Mouse (Mus musculus): ENCODE results near the gene Ugt1a8. TPM values are rescaled to one million over a fixed set of nuclear protein-coding genes. Genes with fewer than 3 reads are reported as not detected.

The Ugt1a8 gene
- polyA plus RNA-seq, 1 experiment from 2014 or later, result not detected

DNA sequence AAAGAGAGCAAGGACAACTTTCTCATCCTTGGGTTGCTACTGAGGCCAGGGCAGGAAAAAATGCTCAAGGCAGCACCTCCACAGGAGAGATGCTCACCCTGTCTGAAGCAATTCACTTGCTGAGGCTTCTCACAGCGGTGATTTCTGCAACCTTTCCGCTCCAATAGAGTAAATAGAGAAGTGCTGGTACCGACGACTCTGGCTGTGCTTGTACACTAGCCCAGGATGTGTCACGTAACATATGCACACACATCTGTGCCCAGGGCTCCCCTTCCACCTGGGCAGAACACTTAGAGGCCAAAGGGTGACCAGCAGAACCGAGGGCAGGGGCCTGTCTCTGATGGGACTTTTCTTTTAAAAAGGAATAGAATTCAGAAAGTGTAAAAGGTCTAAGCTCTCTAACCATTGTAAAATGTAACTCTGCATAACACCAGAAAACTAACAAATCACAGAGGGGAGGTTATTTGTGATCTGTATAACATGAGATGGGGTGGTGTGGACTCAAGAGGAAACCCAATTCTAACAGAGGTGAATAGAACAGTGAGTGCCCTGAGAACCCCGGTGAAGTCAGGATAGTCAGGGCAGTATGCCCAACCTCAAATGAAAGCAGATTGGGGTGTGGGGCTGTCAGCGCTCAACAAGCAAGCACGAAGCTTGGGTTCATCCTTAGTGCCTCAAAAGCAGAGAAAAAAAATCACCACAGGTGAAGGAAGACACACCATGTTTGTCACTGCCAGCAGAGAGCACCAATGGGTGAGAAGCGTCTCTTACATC is 173.2 kb downstream of the Ugt1a8 start:
- peaks cover 41% of the 10 kb centered on the region for H3K36me3 ChIP-seq (ENCODE audit: control insufficient read depth, insufficient read depth, low read length)
- ATAC-seq, result no peak
- 84% methylated on average over 10 of the region's 10 CpGs for WGBS

DNA sequence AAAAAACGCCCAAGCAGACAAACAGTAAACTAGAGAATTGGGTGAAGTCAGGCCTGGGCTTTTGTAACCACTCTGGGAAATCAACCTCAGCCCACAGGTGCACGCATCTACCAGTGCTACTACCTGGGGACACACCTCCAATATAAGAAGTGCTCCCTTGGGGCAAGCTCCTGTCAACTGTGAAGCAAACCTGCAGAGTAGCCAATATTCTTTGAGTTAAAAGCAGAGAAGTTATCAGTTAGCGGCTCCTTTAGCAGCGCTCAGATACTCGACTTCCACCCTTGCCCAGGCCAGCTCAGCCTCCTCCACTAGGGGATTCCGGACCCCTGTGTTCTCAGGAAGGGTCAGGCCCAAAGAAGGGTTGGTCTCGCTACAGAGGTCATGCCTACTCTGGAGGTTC is 174.1 kb downstream of the Ugt1a8 start:
- WGBS, result 86% methylated on average over 7 of the region's 7 CpGs
- ATAC-seq, result no peak

More for the DNA sequence above, 173.2 kb downstream of the Ugt1a8 start:
- Histone ChIP-seq H3K4me3 (ENCODE audit: low read length) (no peak overlapping the region), H3K4me2 (ENCODE audit: low read length) (no peak overlapping the region), H3K9me3 (ENCODE audit: control insufficient read depth, low read length) (peaks cover 12% of the 10 kb centered on the region), H3K27ac (ENCODE audit: low read depth, low read length) (no peak overlapping the region), H3K4me1 (ENCODE audit: control insufficient read depth, insufficient read depth, low read depth, low read length) (no peaks in the 10 kb centered on the region), H3K27me3 (replicated peaks; ENCODE audit: control insufficient read depth, insufficient read depth, low read length) (no peaks in the 10 kb centered on the region), H3K9ac (ENCODE audit: low read depth, low read length) (no peak overlapping the region)

DNA sequence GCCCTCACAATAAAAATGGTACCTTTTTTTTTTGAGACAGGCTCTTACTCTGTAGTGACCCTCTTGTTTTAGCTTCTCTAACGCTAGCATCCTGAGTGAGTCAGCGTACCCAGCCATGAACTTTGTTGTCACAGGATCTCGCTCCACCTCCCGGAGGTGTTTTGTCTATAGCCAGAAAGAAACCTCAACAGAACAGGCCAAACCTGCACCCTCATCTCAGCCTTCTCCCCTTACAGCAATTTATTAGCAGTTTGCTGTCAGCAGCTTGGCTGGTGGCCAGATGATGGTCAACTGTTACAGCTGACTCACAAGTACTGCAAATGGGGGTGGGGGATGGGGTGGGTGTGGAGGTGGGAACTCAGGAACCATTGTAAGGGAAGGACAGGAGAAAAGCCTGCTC is 174.6 kb downstream of the Ugt1a8 start:
- Histone ChIP-seq H3K27ac (ENCODE audit: low read depth, low read length) (no peak overlapping the region), H3K36me3 (ENCODE audit: control insufficient read depth, insufficient read depth, low read length) (peaks cover 56% of the 10 kb centered on the region), H3K4me1 (ENCODE audit: control insufficient read depth, insufficient read depth, low read depth, low read length) (no peaks in the 10 kb centered on the region), H3K4me2 (ENCODE audit: low read length) (no peak overlapping the region), H3K27me3 (replicated peaks; ENCODE audit: control insufficient read depth, insufficient read depth, low read length) (no peaks in the 10 kb centered on the region), H3K9me3 (ENCODE audit: control insufficient read depth, low read length) (0 out of 2 replicates have a peak, but pooled peaks cover 2% of the 10 kb centered on the region), H3K9ac (ENCODE audit: low read depth, low read length) (no peak overlapping the region), H3K4me3 (ENCODE audit: low read length) (no peak overlapping the region)
- 0 out of 2 replicates have a peak, but pooled peaks have one; percentile 2 for ATAC-seq
- WGBS, result 83% methylated on average over 4 of the region's 4 CpGs

More for the DNA sequence above, 174.1 kb downstream of the Ugt1a8 start:
- H3K27me3 ChIP-seq (replicated peaks; ENCODE audit: control insufficient read depth, insufficient read depth, low read length), result no peaks in the 10 kb centered on the region
- H3K4me3 ChIP-seq (ENCODE audit: low read length), result no peak overlapping the region
- H3K4me1 ChIP-seq (ENCODE audit: control insufficient read depth, insufficient read depth, low read depth, low read length), result no peaks in the 10 kb centered on the region
- no peak overlapping the region for H3K4me2 ChIP-seq (ENCODE audit: low read length)
- H3K9ac ChIP-seq (ENCODE audit: low read depth, low read length), result no peak overlapping the region
- H3K27ac ChIP-seq (ENCODE audit: low read depth, low read length), result no peak overlapping the region
- peaks cover 3% of the 10 kb centered on the region; the same call in 1 of the 2 replicates for H3K9me3 ChIP-seq (ENCODE audit: control insufficient read depth, low read length)
- peaks cover 50% of the 10 kb centered on the region for H3K36me3 ChIP-seq (ENCODE audit: control insufficient read depth, insufficient read depth, low read length)

DNA sequence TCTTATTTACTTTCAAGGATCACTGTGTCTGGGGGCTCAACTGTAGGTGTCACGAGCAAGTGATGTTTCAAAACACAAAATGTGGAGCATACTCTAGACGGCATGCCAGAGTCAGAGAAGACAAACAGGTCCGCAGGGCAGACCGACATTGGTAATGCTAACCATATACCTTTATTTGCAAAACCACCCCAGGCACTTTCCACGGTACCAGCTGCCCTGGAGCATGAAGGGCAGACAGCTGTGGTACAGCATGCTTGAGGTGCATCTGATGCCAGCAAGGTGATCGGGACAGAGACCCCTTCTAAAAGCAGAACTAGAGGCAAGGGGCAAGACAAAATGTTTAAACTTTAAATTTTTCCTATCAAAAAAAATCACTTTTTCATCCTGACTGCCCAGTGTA is 175.3 kb downstream of the Ugt1a8 start:
- Histone ChIP-seq H3K9me3 (ENCODE audit: control insufficient read depth, low read length) (no peaks in the 10 kb centered on the region), H3K4me1 (ENCODE audit: control insufficient read depth, insufficient read depth, low read depth, low read length) (no peaks in the 10 kb centered on the region), H3K4me3 (ENCODE audit: low read length) (no peak overlapping the region), H3K36me3 (ENCODE audit: control insufficient read depth, insufficient read depth, low read length) (peaks cover 63% of the 10 kb centered on the region), H3K27ac (ENCODE audit: low read depth, low read length) (no peak overlapping the region), H3K27me3 (replicated peaks; ENCODE audit: control insufficient read depth, insufficient read depth, low read length) (no peaks in the 10 kb centered on the region), H3K9ac (ENCODE audit: low read depth, low read length) (no peak overlapping the region), H3K4me2 (ENCODE audit: low read length) (no peak overlapping the region)
- WGBS, result 76% methylated on average over 6 of the region's 6 CpGs
- ATAC-seq, result no peak

DNA sequence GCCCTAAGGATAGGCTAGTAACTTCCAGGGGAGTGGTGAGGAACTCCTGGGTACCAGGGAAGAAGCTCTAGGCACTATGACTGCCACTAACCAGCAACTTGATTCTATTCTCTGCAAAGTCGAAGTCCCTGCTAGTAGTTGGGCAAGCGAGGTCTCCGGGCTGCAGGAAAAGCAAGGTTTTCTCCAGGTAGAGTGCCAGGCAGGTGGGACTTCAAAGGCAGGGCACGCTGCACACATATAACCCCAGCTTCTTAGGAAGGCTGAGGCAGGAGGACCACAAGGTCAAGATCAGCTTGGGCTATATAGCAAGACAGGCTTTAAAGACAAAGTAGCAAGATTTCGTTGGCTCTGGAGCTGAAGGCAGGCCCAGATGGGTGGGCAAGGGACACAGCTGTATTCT is 176.2 kb downstream of the Ugt1a8 start:
- H3K4me1 ChIP-seq (ENCODE audit: control insufficient read depth, insufficient read depth, low read depth, low read length), result no peaks in the 10 kb centered on the region
- no peak overlapping the region for H3K9ac ChIP-seq (ENCODE audit: low read depth, low read length)
- peaks cover 71% of the 10 kb centered on the region for H3K36me3 ChIP-seq (ENCODE audit: control insufficient read depth, insufficient read depth, low read length)
- H3K9me3 ChIP-seq (ENCODE audit: control insufficient read depth, low read length), result no peaks in the 10 kb centered on the region
- ATAC-seq, result no peak
- no peak overlapping the region for H3K4me3 ChIP-seq (ENCODE audit: low read length)
- no peak overlapping the region for H3K4me2 ChIP-seq (ENCODE audit: low read length)
- H3K27ac ChIP-seq (ENCODE audit: low read depth, low read length), result no peak overlapping the region
- no peaks in the 10 kb centered on the region for H3K27me3 ChIP-seq (replicated peaks; ENCODE audit: control insufficient read depth, insufficient read depth, low read length)
- 93% methylated on average over 5 of the region's 5 CpGs for WGBS

DNA sequence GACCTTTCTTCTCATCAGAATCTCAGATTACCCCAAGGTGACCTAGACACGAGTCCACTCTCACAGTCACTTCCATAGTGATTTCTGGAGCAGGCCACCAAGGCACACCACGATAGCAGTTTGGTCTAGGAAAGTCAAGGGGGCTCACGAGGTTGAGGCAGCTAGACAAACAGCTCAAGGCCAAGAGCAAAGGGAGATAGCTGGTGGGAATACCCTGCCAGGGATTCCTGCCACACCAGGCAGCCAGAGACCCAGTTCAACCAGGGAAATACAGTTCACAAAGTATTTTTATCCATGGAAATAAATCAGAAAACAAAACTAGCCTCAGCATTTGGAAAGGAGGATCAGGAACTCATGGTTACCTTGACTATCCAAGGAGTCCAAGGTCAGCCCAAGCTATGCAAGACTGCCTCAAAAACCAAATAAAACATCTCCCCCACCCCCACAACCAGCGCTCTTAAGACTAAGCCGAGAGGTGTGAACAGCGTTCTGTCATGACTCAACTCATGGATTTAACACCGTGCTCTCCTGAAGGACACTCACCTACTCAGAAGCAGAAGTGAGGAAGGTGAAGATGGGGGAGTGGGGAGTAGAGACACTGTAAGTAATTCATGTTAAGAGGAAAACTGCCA is 176.7 kb downstream of the Ugt1a8 start:
- no peak overlapping the region for H3K4me3 ChIP-seq (ENCODE audit: low read length)
- 92% methylated on average over 7 of the region's 7 CpGs for WGBS
- H3K9me3 ChIP-seq (ENCODE audit: control insufficient read depth, low read length), result no peaks in the 10 kb centered on the region
- H3K9ac ChIP-seq (ENCODE audit: low read depth, low read length), result no peak overlapping the region
- no peak for ATAC-seq
- H3K4me1 ChIP-seq (ENCODE audit: control insufficient read depth, insufficient read depth, low read depth, low read length), result no peaks in the 10 kb centered on the region
- H3K4me2 ChIP-seq (ENCODE audit: low read length), result no peak overlapping the region
- H3K27ac ChIP-seq (ENCODE audit: low read depth, low read length), result no peak overlapping the region
- H3K36me3 ChIP-seq (ENCODE audit: control insufficient read depth, insufficient read depth, low read length), result peaks cover 77% of the 10 kb centered on the region
- H3K27me3 ChIP-seq (replicated peaks; ENCODE audit: control insufficient read depth, insufficient read depth, low read length), result no peaks in the 10 kb centered on the region

DNA sequence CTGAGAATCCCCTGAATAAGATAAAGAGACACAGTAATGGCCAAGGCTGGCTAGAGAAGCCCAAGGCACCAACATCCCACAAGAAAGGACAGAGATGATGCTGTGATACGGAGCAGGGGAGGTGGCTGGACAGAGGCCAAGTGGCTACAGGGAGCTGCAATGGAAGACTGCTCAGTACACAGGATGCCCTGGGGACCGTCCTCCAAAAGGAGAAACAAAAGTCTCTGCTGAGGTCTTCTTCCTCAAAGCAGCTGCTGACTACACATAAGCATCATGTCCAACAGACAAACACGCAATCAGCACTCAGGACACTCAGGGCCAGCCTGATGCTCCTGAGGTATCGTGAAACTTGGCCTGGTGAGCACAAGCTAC is 177.2 kb downstream of the Ugt1a8 start:
- no peak overlapping the region for H3K4me2 ChIP-seq (ENCODE audit: low read length)
- H3K9me3 ChIP-seq (ENCODE audit: control insufficient read depth, low read length), result no peaks in the 10 kb centered on the region
- ATAC-seq, result no peak
- no peaks in the 10 kb centered on the region for H3K27me3 ChIP-seq (replicated peaks; ENCODE audit: control insufficient read depth, insufficient read depth, low read length)
- peaks cover 82% of the 10 kb centered on the region for H3K36me3 ChIP-seq (ENCODE audit: control insufficient read depth, insufficient read depth, low read length)
- H3K4me3 ChIP-seq (ENCODE audit: low read length), result no peak overlapping the region
- no peak overlapping the region for H3K27ac ChIP-seq (ENCODE audit: low read depth, low read length)
- no peaks in the 10 kb centered on the region for H3K4me1 ChIP-seq (ENCODE audit: control insufficient read depth, insufficient read depth, low read depth, low read length)
- 77% methylated on average over 4 of the region's 4 CpGs for WGBS
- no peak overlapping the region for H3K9ac ChIP-seq (ENCODE audit: low read depth, low read length)

DNA sequence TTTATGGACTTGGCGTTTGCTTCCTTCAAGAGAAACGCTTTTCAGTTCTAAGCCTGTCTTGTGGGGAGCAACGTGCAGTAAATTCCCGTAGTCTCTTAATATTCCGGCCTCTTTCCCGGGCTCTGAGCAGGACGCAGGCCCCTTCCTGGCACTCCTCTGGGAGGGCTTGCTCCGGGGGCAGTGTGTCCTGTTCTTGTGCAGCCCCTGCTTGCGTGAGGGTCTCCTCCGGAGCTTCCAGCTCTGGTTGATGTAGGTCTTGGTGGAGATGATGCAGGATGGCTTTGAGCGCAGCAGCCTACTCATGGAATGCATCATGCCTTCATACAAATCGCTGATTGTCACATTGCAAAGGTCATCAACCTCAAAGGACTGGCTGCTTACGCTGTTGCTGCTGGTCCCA is 178.5 kb downstream of the Ugt1a8 start:
- Histone ChIP-seq H3K4me3 (ENCODE audit: low read length) (no peak overlapping the region), H3K27ac (ENCODE audit: low read depth, low read length) (no peak overlapping the region), H3K9me3 (ENCODE audit: control insufficient read depth, low read length) (no peaks in the 10 kb centered on the region), H3K4me1 (ENCODE audit: control insufficient read depth, insufficient read depth, low read depth, low read length) (no peaks in the 10 kb centered on the region), H3K4me2 (ENCODE audit: low read length) (no peak overlapping the region), H3K9ac (ENCODE audit: low read depth, low read length) (no peak overlapping the region), H3K36me3 (ENCODE audit: control insufficient read depth, insufficient read depth, low read length) (peaks cover 84% of the 10 kb centered on the region), H3K27me3 (replicated peaks; ENCODE audit: control insufficient read depth, insufficient read depth, low read length) (no peaks in the 10 kb centered on the region)
- no peak for ATAC-seq
- 90% methylated on average over 13 of the region's 13 CpGs for WGBS

DNA sequence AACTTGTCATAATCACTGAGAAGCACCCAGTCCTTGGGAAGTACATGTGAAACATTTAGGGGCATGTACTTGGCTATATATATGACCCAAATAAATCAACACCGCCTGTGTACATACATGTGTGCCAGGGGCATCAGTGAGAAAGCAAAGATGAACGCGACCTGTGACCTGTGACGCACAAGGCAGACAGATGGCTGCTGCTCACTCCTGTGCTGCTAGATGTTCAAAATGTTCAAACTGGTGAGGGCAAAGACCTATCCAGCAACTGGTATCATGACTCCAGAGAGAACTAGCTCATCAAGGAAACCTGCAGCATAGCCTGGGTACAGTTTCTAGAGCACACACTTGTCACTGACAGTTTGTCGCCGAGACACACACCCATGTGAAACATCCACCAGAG is 179.9 kb downstream of the Ugt1a8 start:
- no peak overlapping the region for H3K9ac ChIP-seq (ENCODE audit: low read depth, low read length)
- H3K4me3 ChIP-seq (ENCODE audit: low read length), result no peak overlapping the region
- 91% methylated on average over 6 of the region's 6 CpGs for WGBS
- ATAC-seq, result no peak
- no peak overlapping the region for H3K4me2 ChIP-seq (ENCODE audit: low read length)
- no peaks in the 10 kb centered on the region for H3K27me3 ChIP-seq (replicated peaks; ENCODE audit: control insufficient read depth, insufficient read depth, low read length)
- H3K36me3 ChIP-seq (ENCODE audit: control insufficient read depth, insufficient read depth, low read length), result peaks cover 76% of the 10 kb centered on the region
- H3K4me1 ChIP-seq (ENCODE audit: control insufficient read depth, insufficient read depth, low read depth, low read length), result no peaks in the 10 kb centered on the region
- H3K9me3 ChIP-seq (ENCODE audit: control insufficient read depth, low read length), result no peaks in the 10 kb centered on the region
- H3K27ac ChIP-seq (ENCODE audit: low read depth, low read length), result no peak overlapping the region

Data from hindbrain, embryonic 16.5 days (tissue).